Mouse (Mus musculus) T-cell, adult 66 days (primary cell): ENCODE results near the gene Fbxw21. TPM values are rescaled to one million over a fixed set of nuclear protein-coding genes. Genes with fewer than 3 reads are reported as not detected.

Experiments used
- total RNA-seq, 2 experiments: library from RNA; stranded (reverse); gene quantifications; 3 replicates in 1 of 2; 4 replicates in 1 of 2; pipeline ENCODE4 v1.2.4; 2023

The Fbxw21 gene
- total RNA-seq, result not detected

GRCm38 (mm10) chr9:109161941-109162340 lies at the start of gene Fbxw21:
Gene Fbxw21 (minus strand): TSS chr9:109162041.

GRCm38 (mm10) chr9:109195875-109196274 lies 34.0 kb upstream of the Fbxw21 start, which contains the start of gene Fbxw13:
Gene Fbxw13 (minus strand): TSS chr9:109195975.

GRCm38 (mm10) chr9:109095137-109095982 lies 66.5 kb downstream of the Fbxw21 start, which contains the start of gene Plxnb1:
Gene Plxnb1 (plus strand): TSS chr9:109095389.

Other genes with a start within 250 kb of the Fbxw21 start
- gene Tmem89, start 247.4 kb downstream of the Fbxw21 start, total RNA-seq, result 1 to 10 TPM; 1.7 to 2.2 TPM
- 100 to 1,000 TPM; 179 to 187 TPM for gene Uqcrc1, start 225.4 kb downstream of the Fbxw21 start, total RNA-seq
- 1 to 10 TPM; 3.8 to 5.5 TPM for gene Col7a1, start 208.5 kb downstream of the Fbxw21 start, total RNA-seq
- not detected for gene Ucn2, start 176.0 kb downstream of the Fbxw21 start, total RNA-seq
- 10 to 100 TPM; 14.0 to 15.2 TPM for gene Pfkfb4, start 170.3 kb downstream of the Fbxw21 start, total RNA-seq
- gene Shisa5, start 123.5 kb downstream of the Fbxw21 start, total RNA-seq, result 1,000 to 10,000 TPM; 2,642 to 2,894 TPM
- gene Trex1, start 102.3 kb downstream of the Fbxw21 start, total RNA-seq, result 10 to 100 TPM; 15.0 to 18.6 TPM
- gene Atrip, start 87.9 kb downstream of the Fbxw21 start, total RNA-seq, result 10 to 100 TPM; 37.6 to 38.0 TPM
- 10 to 100 TPM in 1 of 2 experiments, 1 to 10 TPM in 1; 8.0 to 12.0 TPM for gene Ccdc51, start 79.5 kb downstream of the Fbxw21 start, total RNA-seq
- 100 to 1,000 TPM; 310 to 372 TPM for gene Tma7, start 79.5 kb downstream of the Fbxw21 start, total RNA-seq
- gene Plxnb1, start 66.7 kb downstream of the Fbxw21 start, total RNA-seq, result 1 to 10 TPM; 2.6 to 4.7 TPM
- gene Fbxw13, start 33.9 kb upstream of the Fbxw21 start, total RNA-seq, result not detected
- not detected for gene Fbxw20, start 72.7 kb upstream of the Fbxw21 start, total RNA-seq
- not detected for gene Fbxw14, start 125.6 kb upstream of the Fbxw21 start, total RNA-seq
- not detected for gene Fbxw28, start 177.6 kb upstream of the Fbxw21 start, total RNA-seq
- gene Fbxw22, start 242.3 kb upstream of the Fbxw21 start, total RNA-seq, result not detected